Mouse (Mus musculus) adrenal gland, adult 8-10 months (tissue): ENCODE measurements around the gene Atp23. TPM values are rescaled to one million over a fixed set of nuclear protein-coding genes. Genes with fewer than 3 reads are reported as not detected.
A peak's percentile ranks its signal among the peaks of the same experiment; 100 is the strongest.

ENCODE experiments used
- DNase-seq: peaks from one replicate; pipeline ENCODE4 v3.0.0; 2022
- total RNA-seq, 4 experiments: library from RNA; stranded (reverse); gene quantifications; 2 replicates each; pipeline ENCODE4 v1.2.4; 2022

The Atp23 gene
- total RNA-seq, result 1 to 10 TPM; 7.6 to 8.8 (median 8.5) TPM

DNA sequence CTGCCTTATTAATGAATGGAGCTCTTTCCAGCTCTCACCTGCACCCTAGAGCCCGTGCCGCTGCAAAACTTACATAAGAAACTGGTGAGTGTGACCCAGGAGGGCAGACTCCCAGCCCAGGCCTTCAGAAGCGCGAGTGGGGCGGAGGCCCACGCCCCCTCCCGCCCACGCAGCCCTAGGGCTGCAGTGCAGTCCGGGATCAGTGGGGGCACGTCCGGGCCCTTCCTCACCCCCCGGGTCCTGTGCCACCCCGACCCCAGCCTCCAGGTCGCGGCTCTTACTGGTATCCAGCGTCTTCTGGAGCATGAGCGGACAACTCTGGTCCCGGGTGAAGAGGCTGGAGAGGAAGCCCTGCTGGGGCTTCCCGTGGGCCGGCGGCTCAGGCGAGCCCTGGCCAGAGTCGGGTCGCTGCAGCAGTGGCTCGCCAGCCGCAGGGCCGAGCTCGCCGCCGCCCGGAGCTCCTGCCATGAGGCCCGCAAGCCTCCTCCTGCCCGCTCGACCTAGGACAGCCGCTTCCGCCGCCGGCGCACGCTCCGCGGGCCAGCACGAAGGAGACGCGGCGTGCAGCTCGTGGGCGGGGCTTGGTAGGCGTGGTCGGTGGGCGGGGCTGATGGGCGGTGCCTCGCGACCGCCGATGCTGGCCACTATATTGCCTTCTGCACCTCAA is at the start of gene Atp23:
Atp23 (minus strand) TSS at position 535 of the 667 bp plus-strand sequence.
- peak; percentile 86 for DNase-seq

DNA sequence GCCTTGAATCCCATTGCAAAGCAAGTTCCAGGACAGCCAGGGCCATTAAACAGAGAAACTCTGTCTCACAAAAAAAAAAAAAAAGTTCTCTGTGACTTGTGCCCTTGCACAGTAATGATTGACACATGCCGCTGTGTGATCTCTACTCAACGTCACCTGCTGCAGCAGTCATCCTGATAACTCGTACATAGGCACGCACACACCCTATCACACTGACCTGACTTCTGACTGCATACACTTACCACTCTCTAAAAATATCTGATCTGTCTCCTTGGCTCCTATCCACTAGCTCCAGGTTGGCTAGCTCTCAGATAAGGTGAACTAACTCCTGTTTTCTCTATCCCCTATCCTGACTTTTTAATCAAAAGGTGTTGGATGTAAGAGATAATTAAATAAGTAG is 49.4 kb upstream of the Atp23 start:
- DNase-seq, result no peak

DNA sequence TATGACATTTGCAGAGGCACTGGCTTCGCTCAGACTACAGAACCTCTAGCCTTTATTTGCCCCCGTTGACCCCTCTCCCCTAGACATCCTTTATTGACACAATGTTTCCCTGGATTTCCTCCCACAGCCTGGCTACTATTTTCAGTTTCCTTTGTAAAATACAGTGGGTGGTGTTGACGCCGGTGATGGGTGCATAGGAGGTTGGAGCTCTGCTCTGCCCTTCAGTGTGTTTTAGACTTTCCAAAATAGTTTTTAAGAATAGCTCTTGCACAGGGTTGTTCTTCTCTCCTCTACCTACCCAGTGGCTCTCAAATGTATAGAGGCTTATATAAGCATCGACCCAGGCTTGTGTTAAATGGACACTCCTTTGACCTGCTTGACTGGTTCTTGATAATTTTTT is 48.7 kb upstream of the Atp23 start:
- no peak for DNase-seq

DNA sequence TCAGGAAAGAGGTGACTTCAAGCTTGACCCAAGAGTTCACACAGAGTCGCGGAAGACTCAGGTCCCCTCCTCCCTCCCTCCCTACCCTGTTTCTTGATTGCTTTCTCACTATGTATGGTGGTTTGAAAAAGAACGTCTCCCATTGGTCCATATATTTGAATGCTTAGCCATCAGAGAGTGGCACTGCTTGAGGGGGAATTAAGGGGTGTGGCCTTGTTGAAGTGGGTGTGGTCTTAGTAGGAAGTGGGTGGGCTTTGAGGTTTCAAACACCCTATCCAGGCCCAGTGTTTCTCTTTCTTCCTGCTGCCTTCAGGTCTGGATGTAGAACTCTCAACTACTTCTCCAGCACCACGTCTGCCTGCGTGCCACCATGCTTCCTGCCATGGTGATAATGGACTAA is 44.4 kb upstream of the Atp23 start:
- no peak for DNase-seq

DNA sequence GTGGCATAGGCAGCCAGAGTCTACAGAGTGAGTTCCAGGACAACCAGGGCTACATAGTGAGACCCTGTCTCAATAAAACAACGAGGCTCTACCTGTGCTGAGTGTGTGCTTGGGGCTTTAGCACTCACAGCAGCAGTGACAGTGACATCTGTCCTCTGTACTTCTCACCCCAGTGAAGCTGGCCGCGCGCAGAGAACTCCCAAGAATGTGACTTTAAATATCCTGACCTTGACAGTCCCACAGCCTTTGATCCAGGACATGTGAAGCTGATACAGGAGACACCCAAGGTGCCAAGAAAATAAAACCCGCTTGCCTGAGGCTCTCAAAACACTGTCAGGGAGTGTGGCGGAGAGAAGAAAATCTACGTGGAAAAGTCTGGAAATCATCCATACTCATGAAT is 39.8 kb upstream of the Atp23 start:
- no peak for DNase-seq

DNA sequence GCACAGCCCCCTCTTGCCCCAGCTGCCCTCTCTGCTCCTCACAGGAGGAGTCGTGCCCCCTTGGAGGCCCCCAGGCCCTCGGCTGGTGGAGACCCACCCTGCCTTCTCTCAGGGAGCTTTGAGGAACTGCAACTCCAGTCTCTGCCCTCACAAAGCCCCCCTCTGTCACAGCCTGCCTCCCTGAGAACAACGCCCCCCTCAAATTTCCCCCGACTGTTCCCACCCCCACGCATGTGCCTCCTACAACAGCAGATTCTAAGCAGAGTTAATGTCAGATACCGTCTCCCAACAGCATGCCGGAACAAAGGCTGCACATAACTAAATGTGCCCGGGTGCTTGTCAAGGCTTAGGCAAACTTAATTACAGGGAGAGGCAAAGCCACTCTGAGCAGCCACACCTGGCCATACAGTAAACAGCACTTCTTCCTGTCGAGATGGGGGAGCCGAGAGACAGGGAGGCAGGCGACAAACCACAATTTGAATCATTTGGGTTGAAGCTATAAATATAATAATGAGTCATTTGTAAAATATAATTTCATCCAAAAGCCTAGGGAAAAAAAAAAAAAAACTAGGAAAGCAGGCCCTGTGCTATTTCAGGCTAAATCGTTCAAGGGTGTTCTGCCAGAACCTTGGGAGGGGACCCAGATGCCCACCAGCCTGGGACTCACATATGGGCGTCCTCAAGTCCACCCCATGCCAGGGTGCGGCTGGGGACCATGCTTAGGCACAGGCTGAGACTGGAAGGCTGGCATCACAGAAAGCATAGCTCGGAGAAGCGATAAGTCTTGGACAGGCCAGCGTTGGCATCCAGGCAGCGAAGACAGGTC is 34.6 kb upstream of the Atp23 start:
- no peak for DNase-seq

DNA sequence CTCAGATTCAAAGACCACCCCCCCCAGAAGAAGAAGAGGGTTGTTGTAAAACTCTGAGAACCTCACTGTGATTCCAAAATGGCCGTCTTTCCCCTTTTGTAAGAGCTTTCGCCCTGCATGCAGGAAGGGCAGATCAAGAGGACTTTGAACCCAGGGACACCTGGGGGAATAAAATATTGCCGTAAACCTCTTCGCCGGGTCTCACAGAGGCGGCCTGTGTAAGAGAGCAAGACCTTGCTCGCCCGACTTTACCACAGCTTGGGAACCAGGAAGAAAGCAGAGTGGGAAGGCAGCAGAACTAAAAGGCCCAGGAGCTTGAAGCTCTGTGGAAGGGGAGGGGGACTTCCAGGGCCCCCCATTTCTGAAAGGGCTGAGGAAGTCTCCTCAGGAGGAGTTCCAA is 34.0 kb upstream of the Atp23 start:
- DNase-seq, result no peak

DNA sequence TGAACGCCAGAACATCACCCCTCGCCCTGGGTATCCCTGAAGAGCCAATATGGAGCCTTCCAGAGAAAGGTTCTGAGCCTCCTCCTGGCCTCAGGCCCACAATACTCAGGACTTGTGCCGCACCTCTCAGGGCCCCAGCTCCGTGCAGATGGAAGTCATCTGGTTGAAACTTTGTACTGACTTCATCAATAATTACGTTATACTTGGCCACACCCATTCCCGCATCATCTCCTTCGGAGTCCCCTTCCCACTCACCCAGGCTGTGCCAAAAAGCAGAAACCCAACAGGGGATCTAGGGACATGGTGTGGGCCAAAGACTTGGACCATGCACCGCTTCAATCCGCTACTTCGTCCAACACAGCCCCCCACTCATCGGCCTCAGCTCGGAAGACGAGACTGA is 33.4 kb upstream of the Atp23 start:
- DNase-seq, result no peak

DNA sequence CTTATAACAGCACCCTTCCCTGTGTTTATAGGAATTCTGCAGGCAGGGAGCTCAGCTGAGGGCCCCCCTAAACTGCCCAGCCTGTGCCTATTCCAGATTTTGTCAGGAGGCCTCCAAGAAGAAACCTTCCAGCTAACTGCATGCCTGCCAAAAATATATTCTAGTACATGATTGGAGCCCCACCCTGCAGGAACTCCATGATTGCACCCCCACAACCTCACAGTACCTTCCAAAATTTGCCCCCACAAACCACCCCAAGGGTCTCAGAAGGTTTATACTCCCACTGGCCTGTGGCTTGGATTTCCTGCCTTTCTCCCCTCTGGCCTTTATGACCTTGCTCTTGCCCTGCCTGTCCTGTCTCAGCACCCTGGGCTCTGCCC is 30.6 kb upstream of the Atp23 start:
- no peak for DNase-seq

DNA sequence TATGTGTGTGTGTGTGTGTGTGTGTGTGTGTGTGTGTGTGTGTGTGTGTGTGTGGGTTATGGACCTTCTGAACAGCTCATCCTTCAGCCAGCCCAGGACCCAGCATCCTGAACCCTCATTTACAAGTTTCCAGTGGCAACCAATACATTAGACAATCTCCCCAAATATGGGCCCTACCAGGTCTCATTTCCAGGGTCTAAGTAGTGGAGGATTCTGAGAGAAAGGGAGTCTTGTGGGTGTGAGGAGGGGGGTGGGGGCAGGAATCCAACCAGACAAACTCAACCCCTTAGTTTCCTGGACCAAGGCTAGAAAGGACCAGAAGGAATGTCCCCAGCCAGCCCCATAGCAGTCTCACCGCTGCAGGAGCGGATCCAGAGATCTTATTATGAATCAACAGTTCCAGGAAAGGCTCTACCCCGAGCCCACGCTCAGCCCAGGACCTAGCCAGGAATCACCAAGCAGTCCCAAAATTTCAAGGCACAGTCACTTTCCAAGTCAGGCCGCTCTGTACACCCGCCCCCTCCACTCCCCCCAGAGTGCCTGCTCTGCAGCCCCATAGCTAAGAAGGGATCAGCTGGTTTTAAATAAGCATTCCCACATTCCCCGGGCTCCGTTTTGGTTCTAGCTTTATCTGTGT is 30.1 kb upstream of the Atp23 start:
- no peak for DNase-seq

DNA sequence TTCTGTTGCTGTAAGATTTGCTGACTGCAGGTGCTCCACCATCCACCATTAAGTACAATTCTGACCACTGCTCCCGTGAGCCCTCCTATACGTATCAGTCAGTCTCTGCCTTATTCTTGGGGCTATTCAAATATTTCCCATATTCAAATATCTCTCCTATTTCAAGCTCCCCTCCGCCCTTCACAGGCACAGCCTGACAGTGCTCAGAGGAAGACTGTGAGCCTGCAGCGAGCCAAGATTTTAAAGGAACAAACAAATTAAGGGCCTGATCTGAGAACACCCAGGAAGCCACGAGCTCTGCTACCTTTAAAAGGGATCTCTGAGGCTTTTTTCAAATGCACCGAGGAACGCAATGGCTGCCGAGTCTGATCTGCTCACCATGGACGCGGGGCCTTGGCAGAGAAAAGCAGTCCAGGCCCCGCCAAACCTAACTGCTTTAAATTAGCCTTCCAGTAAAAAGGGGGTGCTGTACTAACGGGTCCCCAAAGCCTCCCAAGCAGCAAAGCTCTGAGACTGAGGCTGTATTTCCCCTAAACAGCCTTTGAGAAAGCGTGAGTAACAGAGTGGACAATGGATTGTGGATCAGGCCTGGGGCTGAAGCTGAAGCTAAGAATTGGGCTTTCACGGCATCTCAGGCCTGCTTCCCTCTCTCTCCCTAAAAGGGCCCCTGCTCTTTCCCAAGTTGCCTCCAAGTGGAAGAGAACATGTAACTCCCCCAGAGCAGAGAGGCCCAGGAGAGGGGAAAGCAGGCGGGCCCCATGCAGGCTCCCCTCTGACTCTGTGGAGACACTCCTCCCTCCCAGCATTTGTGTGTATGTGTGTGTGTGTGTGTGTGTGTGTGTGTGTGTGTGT is 29.3 kb upstream of the Atp23 start:
- DNase-seq, result no peak

DNA sequence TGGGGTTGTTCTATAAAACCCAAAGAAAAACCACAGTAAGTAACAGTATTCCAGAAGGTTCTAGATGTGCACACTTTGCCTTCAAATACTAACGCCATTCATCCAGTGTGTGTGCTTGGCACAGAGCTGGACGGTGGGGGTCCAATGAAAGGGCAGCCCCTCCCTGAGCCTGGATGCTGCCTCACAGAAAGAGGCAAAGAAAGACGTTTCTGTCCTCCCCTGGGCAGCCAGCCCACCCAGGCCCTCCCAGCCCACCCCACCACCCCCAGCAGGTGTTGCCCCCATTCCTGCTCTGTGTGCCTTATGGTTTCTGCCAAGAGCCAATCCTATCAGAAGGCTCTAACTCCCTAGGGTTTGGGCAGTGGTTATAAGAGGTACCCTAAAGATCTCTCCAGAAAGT is 28.4 kb upstream of the Atp23 start:
- DNase-seq, result no peak

DNA sequence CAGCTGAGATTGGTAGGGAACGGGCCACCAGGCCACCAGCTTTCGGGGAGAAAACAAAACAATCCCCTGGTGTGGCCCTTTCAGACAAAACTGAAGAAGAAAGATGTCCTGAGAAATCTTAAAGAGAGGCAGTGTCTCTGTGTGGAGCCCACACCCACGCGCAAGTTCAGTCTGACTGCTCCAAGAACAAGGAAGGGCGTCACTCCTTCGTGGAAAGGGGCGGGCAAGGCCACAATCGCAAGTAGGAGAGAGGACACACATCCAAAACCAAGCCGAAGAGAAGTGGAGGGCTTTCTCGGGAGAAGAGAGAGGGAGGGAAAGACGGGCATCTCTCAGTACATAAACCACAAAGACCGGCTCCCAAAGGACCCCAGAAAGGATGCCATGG is 27.7 kb upstream of the Atp23 start:
- DNase-seq, result peak; percentile 71

DNA sequence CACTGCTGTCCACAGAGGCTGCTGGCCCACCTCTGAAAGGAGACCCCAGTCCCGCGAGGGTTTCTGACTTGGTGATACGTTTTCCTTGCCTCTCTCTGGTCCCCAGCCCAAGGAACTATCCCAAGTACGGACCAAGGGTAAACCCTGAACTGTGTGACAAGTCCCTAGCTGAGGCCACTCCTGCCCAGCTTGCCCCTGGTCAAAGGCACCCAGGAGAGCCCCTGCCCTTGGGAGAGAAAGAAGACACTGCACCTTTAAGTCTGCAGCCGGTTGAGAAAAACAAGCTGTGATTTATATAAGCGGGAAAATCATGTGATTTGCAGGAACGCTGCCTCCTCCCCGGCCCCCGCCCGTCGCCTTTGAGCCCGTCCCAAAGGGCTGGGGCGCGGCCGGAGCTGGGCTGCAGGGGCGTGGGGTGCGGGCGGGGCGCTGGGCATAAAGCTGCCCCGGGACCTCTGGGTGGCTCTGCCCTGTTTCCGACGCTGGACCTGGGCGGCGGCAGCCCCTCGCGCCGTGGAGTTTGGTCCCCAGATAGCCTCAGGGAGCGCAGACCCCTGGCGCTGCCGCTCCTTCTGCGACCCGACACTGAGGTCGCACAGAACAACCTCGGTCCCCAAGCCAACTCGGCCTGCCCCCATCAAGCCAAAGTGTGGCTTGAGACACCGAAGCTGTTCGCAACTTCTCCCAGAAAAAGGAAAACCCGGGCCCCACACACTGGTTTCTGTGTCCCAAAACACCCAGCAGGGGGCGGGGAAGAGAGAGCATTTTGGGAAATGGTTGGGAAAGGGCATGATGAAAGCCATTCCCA is 27.1 kb upstream of the Atp23 start:
- peak; percentile 81 for DNase-seq

DNA sequence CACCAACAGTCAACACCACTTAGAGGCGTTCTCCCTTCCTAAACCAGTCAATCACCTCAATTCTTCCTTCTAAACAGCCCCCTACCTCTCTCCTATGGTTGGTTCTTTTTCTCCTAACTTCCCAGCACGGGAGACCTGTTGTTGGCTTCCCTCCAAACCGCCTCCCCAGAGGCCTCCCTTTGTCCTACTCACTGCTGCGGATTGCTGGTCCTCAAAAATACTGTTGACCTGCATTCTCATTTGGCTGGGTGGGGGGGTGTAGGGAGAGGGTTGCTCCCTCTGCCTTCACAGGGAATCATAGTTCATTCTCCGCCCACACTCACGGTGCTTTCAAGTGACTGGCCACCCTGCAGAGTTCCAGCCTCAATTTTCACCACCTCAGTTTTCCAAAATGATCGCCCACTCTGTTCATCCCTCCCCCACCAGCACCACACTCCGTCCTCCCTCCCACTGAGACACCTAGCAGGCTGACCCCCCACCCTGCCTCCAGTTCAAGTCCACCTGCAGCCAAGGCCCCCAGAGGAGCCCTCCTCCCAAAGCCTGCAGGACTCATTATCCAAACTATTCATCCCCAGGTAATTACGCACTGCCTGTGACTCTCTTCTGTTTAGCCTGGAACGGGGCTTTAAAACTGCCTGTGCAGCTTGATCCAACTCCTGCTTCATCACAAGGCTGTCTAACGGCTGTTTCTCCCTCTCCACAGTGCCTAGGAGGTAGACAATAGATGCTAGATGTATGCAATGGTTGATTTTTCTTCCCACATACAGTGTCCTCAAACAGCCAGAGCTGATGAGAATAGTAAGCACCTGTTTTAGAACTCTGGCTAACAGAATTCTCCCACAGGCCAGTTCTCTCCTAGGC is 26.2 kb upstream of the Atp23 start:
- DNase-seq, result no peak

DNA sequence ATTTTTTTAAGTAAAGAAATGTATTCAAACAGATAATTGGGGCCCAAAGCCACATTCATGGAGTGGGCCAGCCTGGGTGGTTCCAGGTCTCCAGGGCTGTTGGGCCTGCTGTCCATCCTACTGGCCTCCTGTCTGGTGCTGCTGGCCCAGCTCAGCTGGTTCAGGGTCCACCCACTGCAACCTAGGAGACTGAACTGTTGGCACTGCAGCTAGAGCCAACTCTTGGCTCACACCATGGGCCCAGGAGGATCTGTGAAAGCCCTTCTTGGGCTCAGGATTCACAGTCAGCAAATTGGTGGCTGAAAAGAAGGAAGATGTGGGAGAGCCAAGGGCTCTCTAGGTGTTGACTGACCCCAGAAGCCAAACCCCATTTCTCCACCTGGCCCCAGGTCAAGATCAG is 24.2 kb upstream of the Atp23 start:
- DNase-seq, result no peak

DNA sequence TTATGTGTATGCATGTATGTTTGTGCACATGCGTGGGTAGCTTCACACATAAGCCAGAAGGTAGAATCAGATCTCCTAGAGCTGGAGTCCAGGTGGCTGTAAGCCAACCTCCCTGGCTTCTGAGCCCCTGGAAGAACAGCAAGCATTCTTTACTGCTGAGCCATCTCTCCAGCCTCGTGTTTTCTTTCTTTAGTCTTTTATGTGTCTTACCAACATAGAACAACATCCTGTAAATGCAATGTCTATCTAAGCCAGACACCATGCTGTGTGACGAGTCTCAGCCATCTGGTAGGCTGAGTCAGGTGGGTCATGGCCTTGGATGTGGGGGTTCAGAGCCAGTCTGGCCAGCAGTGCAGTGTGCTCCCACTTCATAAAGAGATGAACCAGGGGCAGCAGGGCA is 22.9 kb upstream of the Atp23 start:
- no peak for DNase-seq

DNA sequence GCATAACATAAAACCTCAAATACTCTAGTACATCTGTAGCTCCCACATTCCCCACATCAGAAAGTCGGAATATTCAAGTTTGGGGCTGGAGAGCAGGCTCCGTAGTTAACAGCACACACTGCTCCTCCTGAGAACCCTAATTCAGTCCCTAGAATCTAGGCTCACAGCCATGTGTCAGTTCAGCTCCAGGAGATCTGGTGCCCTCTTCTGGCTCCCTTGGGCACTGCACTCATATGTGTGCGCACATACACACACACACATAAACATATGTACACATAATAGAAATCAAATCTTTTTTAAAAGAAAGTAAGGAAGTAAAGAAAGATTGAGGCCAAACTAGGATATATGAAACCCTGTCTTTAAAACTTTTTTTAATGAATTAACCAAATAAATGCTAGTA is 19.1 kb upstream of the Atp23 start:
- no peak for DNase-seq

DNA sequence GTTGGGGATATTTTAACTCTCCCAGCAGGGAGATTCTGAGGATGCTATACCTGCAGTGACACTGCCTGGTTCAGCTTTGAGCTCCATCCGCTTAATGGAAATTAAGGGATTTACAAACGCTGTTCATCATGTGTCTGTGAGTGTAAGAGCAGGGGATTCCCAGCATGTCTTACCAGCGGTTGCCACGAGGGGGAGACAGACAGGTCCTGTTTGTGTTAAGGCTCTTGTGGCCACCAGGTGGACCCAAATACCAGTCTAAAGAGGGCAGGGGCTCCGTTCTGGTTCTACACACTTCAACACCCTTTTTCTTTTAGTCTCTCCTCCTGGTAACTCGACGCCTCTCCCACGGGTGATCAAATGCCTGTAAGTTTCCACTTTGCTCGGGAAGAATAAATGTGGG is 17.9 kb upstream of the Atp23 start:
- DNase-seq, result peak; percentile 86

DNA sequence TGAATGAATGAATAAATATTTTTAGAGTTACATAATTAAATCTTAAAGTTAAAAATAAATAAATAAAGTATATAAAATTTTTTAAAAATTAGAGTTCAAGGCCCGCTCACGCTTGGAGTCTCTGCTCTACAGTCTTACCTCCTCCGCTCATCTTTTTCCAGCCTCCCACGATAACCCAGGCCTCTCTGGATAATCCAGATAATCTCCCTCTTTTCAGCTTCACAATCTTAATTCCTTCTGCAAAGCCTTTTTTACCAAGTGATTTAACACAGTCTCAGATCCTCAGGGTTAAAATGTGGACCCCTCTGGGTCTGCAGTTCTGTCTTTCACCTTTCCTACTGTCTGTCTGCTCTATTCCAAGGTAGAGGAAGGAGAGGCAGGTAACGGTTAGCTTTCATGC is 13.1 kb upstream of the Atp23 start:
- no peak for DNase-seq

DNA sequence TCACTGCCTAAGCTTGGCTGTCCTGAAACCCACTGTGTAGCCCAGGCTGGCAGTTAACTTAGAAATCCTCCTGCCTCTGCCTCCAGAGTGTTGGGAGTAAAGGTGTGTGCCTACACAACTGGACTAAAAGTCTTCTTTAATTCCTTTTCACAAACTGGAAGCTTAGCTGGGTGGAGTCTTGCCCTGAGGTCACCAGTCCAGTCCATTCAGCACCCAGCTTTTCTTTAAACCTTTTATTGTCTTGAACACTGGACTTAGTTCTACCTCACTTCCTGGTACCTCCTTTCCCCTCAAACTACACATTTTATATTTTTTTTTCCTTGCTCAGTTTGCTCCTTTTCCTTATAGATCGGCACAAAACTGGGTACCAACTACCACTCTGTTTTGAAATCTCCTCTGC is 10.3 kb upstream of the Atp23 start:
- no peak for DNase-seq
